Mouse (Mus musculus) lung, postnatal 0 days (tissue): ENCODE data around the gene Slc30a5.

ENCODE experiments used
- CTCF ChIP-seq: IDR thresholded peaks from 2 replicates; pipeline ENCODE4 v1.5.1; 2016; ENCODE audit warnings: antibody characterized with exemption, mild to moderate bottlenecking
- EP300 ChIP-seq: IDR thresholded peaks from 2 replicates; pipeline ENCODE4 v1.6.1; 2016; ENCODE audit warnings: antibody characterized with exemption, mild to moderate bottlenecking, control low read depth

DNA sequence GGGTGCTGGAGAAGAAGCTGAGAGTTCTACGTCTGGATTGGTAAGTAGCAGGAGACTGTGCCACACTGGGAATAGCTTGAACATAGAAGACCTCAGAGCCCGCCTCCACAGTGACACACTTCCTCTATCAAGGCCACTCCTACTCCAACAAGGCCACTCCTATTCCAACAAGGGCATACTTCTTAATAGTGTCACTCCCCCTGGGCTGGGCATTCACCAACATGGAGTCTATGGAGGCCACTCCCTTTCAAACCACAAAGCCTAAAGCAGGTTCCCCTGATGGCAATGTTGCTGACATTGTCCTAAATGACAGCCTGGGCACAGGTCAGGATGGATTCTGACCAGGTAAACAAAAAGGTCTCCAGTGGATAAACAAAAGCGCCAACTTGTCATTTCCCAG lies 15.9 kb upstream of the Slc30a5 start:
- TF ChIP-seq CTCF, result no peak
- no peak for TF ChIP-seq EP300
